Mouse (Mus musculus): Measurements from ENCODE around the gene Notch2. TPM values are rescaled to one million over a fixed set of nuclear protein-coding genes. Genes with fewer than 3 reads are reported as not detected.
A peak's percentile ranks its signal among the peaks of the same experiment; 100 is the strongest.

Gene Notch2
- polyA plus RNA-seq, 1 experiment from 2014 or later: 14.5 TPM

GRCm38 (mm10) chr3:98020431-98021229, 7.3 kb downstream of the Notch2 start:
- Histone ChIP-seq H3K9me3 (ENCODE audit: control insufficient read depth, low read length) (no peaks in the 10 kb centered on the region), H3K36me3 (ENCODE audit: control insufficient read depth, insufficient read depth, low read length) (no peaks in the 10 kb centered on the region), H3K9ac (ENCODE audit: low read length) (no peak overlapping the region), H3K4me1 (ENCODE audit: control insufficient read depth in 2 of 2, insufficient read depth in 2 of 2, low read length in 2 of 2) (peaks cover 40 to 82% of the 10 kb centered on the region in 2 experiments), H3K27ac (replicated peaks in 1 of 2; ENCODE audit: control insufficient read depth in 1 of 2, insufficient read depth in 1 of 2, low read depth in 2 of 2, low read length in 2 of 2) (no peak overlapping the region), H3K4me3 (ENCODE audit: control insufficient read depth in 1 of 2, insufficient read depth in 1 of 2, low read depth in 1 of 2, low read length in 2 of 2) (no peak overlapping the region), H3K4me2 (ENCODE audit: low read length) (no peak overlapping the region), H3K27me3 (ENCODE audit: control insufficient read depth, insufficient read depth, low read length) (no peaks in the 10 kb centered on the region)
- 75% methylated on average over 9 of the region's 9 CpGs for WGBS
- ATAC-seq (ENCODE audit: insufficient number of reproducible peaks, insufficient read depth, low FRiP score, low read depth): no peak

- Histone ChIP-seq H3K9ac (ENCODE audit: low read length) (peak overlapping the region; percentile 78), H3K36me3 (ENCODE audit: control insufficient read depth, insufficient read depth, low read length) (no peaks in the 10 kb centered on the region), H3K27me3 (ENCODE audit: control insufficient read depth, insufficient read depth, low read length) (no peaks in the 10 kb centered on the region), H3K9me3 (ENCODE audit: control insufficient read depth, low read length) (no peaks in the 10 kb centered on the region), H3K27ac (replicated peaks in 1 of 2; ENCODE audit: control insufficient read depth in 1 of 2, insufficient read depth in 1 of 2, low read depth in 2 of 2, low read length in 2 of 2) (peak overlapping the region; percentile 95 to 98), H3K4me2 (ENCODE audit: low read length) (peak overlapping the region; percentile 75), H3K4me1 (ENCODE audit: control insufficient read depth in 2 of 2, insufficient read depth in 2 of 2, low read length in 2 of 2) (peaks cover 42 to 81% of the 10 kb centered on the region in 2 experiments), H3K4me3 (ENCODE audit: control insufficient read depth in 1 of 2, insufficient read depth in 1 of 2, low read depth in 1 of 2, low read length in 2 of 2) (peak overlapping the region; percentile 33 to 34)
- peak; percentile 52 for ATAC-seq (ENCODE audit: insufficient number of reproducible peaks, insufficient read depth, low FRiP score, low read depth)
- 12% methylated on average over 13 of the region's 13 CpGs for WGBS
Measured at GRCm38 (mm10) chr3:98024288-98024848, 11.0 kb downstream of the Notch2 start.

- Histone ChIP-seq H3K9ac (ENCODE audit: low read length) (peak overlapping the region; percentile 78), H3K4me1 (ENCODE audit: control insufficient read depth in 2 of 2, insufficient read depth in 2 of 2, low read length in 2 of 2) (peaks cover 41 to 76% of the 10 kb centered on the region in 2 experiments), H3K9me3 (ENCODE audit: control insufficient read depth, low read length) (no peaks in the 10 kb centered on the region), H3K36me3 (ENCODE audit: control insufficient read depth, insufficient read depth, low read length) (no peaks in the 10 kb centered on the region), H3K27ac (replicated peaks in 1 of 2; ENCODE audit: control insufficient read depth in 1 of 2, insufficient read depth in 1 of 2, low read depth in 2 of 2, low read length in 2 of 2) (peak overlapping the region; percentile 95 to 98), H3K4me3 (ENCODE audit: control insufficient read depth in 1 of 2, insufficient read depth in 1 of 2, low read depth in 1 of 2, low read length in 2 of 2) (no peak overlapping the region), H3K4me2 (ENCODE audit: low read length) (peak overlapping the region; percentile 75), H3K27me3 (ENCODE audit: control insufficient read depth, insufficient read depth, low read length) (no peaks in the 10 kb centered on the region)
- 31% methylated on average over 14 of the region's 14 CpGs for WGBS
- no peak for ATAC-seq (ENCODE audit: insufficient number of reproducible peaks, insufficient read depth, low FRiP score, low read depth)
Measured at GRCm38 (mm10) chr3:98025521-98025920, 12.2 kb downstream of the Notch2 start.

- Histone ChIP-seq H3K9ac (ENCODE audit: low read length) (peak overlapping the region; percentile 78), H3K9me3 (ENCODE audit: control insufficient read depth, low read length) (no peaks in the 10 kb centered on the region), H3K4me3 (ENCODE audit: control insufficient read depth in 1 of 2, insufficient read depth in 1 of 2, low read depth in 1 of 2, low read length in 2 of 2) (no peak overlapping the region), H3K4me2 (ENCODE audit: low read length) (peak overlapping the region; percentile 75), H3K27me3 (ENCODE audit: control insufficient read depth, insufficient read depth, low read length) (no peaks in the 10 kb centered on the region), H3K27ac (replicated peaks in 1 of 2; ENCODE audit: control insufficient read depth in 1 of 2, insufficient read depth in 1 of 2, low read depth in 2 of 2, low read length in 2 of 2) (peak overlapping the region; percentile 95 to 98), H3K36me3 (ENCODE audit: control insufficient read depth, insufficient read depth, low read length) (no peaks in the 10 kb centered on the region), H3K4me1 (ENCODE audit: control insufficient read depth in 2 of 2, insufficient read depth in 2 of 2, low read length in 2 of 2) (peaks cover 40 to 72% of the 10 kb centered on the region in 2 experiments)
- WGBS: 19% methylated on average over 10 of the region's 10 CpGs
- peak; percentile 60 for ATAC-seq (ENCODE audit: insufficient number of reproducible peaks, insufficient read depth, low FRiP score, low read depth)
Measured at GRCm38 (mm10) chr3:98025921-98026880, 12.9 kb downstream of the Notch2 start.

- Histone ChIP-seq H3K36me3 (ENCODE audit: control insufficient read depth, insufficient read depth, low read length) (no peaks in the 10 kb centered on the region), H3K9me3 (ENCODE audit: control insufficient read depth, low read length) (no peaks in the 10 kb centered on the region), H3K4me2 (ENCODE audit: low read length) (no peak overlapping the region), H3K27ac (replicated peaks in 1 of 2; ENCODE audit: control insufficient read depth in 1 of 2, insufficient read depth in 1 of 2, low read depth in 2 of 2, low read length in 2 of 2) (peak overlapping the region; percentile 41 to 98; a peak in 3 of 4 replicates), H3K27me3 (ENCODE audit: control insufficient read depth, insufficient read depth, low read length) (no peaks in the 10 kb centered on the region), H3K4me1 (ENCODE audit: control insufficient read depth in 2 of 2, insufficient read depth in 2 of 2, low read length in 2 of 2) (peaks cover 40 to 73% of the 10 kb centered on the region in 2 experiments), H3K9ac (ENCODE audit: low read length) (no peak overlapping the region; the same call in 1 of the 2 replicates), H3K4me3 (ENCODE audit: control insufficient read depth in 1 of 2, insufficient read depth in 1 of 2, low read depth in 1 of 2, low read length in 2 of 2) (no peak overlapping the region)
- WGBS: 15% methylated on average over 3 of the region's 3 CpGs
- ATAC-seq (ENCODE audit: insufficient number of reproducible peaks, insufficient read depth, low FRiP score, low read depth): no peak
Measured at GRCm38 (mm10) chr3:98027371-98027774, 14.0 kb downstream of the Notch2 start.

- H3K27ac ChIP-seq (replicated peaks in 1 of 2; ENCODE audit: control insufficient read depth in 1 of 2, insufficient read depth in 1 of 2, low read depth in 2 of 2, low read length in 2 of 2): no peak overlapping the region
- peaks cover 43 to 77% of the 10 kb centered on the region in 2 experiments for H3K4me1 ChIP-seq (ENCODE audit: control insufficient read depth in 2 of 2, insufficient read depth in 2 of 2, low read length in 2 of 2)
- ATAC-seq (ENCODE audit: insufficient number of reproducible peaks, insufficient read depth, low FRiP score, low read depth): no peak
- no peaks in the 10 kb centered on the region for H3K36me3 ChIP-seq (ENCODE audit: control insufficient read depth, insufficient read depth, low read length)
- 59% methylated on average over 4 of the region's 4 CpGs for WGBS
- no peaks in the 10 kb centered on the region for H3K9me3 ChIP-seq (ENCODE audit: control insufficient read depth, low read length)
- H3K4me2 ChIP-seq (ENCODE audit: low read length): no peak overlapping the region
- no peak overlapping the region for H3K4me3 ChIP-seq (ENCODE audit: control insufficient read depth in 1 of 2, insufficient read depth in 1 of 2, low read depth in 1 of 2, low read length in 2 of 2)
- H3K9ac ChIP-seq (ENCODE audit: low read length): no peak overlapping the region
- H3K27me3 ChIP-seq (ENCODE audit: control insufficient read depth, insufficient read depth, low read length): no peaks in the 10 kb centered on the region
Measured at GRCm38 (mm10) chr3:98028072-98028471, 14.7 kb downstream of the Notch2 start.

GRCm38 (mm10) chr3:98028936-98029335, 15.6 kb downstream of the Notch2 start:
- Histone ChIP-seq H3K9me3 (ENCODE audit: control insufficient read depth, low read length) (no peaks in the 10 kb centered on the region), H3K27ac (replicated peaks in 1 of 2; ENCODE audit: control insufficient read depth in 1 of 2, insufficient read depth in 1 of 2, low read depth in 2 of 2, low read length in 2 of 2) (peak overlapping the region in 1 of 2 experiments; percentile 27; a peak in 1 of 4 replicates), H3K4me2 (ENCODE audit: low read length) (0 out of 2 replicates have a peak overlapping the region, but pooled peaks have one; percentile 11), H3K4me1 (ENCODE audit: control insufficient read depth in 2 of 2, insufficient read depth in 2 of 2, low read length in 2 of 2) (peaks cover 44 to 77% of the 10 kb centered on the region in 2 experiments), H3K4me3 (ENCODE audit: control insufficient read depth in 1 of 2, insufficient read depth in 1 of 2, low read depth in 1 of 2, low read length in 2 of 2) (no peak overlapping the region), H3K27me3 (ENCODE audit: control insufficient read depth, insufficient read depth, low read length) (no peaks in the 10 kb centered on the region), H3K9ac (ENCODE audit: low read length) (peak overlapping the region; percentile 18; the same call in 1 of the 2 replicates), H3K36me3 (ENCODE audit: control insufficient read depth, insufficient read depth, low read length) (no peaks in the 10 kb centered on the region)
- WGBS: 66% methylated on average over 10 of the region's 10 CpGs
- no peak for ATAC-seq (ENCODE audit: insufficient number of reproducible peaks, insufficient read depth, low FRiP score, low read depth)
